Mouse (Mus musculus) neural tube, embryonic 14.5 days (tissue): ENCODE data around the gene F5. TPM values are rescaled to one million over a fixed set of nuclear protein-coding genes. Genes with fewer than 3 reads are reported as not detected.
"Not testable (repeated sequence)": the region's sequence is repeated elsewhere in the genome, so short reads cannot be mapped to it uniquely, and the experiment has no call there.

Experiments
- ATAC-seq: fragments of 200-750 bp; cut with Nextera tagmentation; 2 replicates; pipeline ENCODE4 v1.8.0; 2017; ENCODE audit warnings: low read depth, mild to moderate bottlenecking, moderate TSS enrichment, moderate library complexity
- H3K27ac ChIP-seq: fragments of 300-500 bp; sonication (generic); 2 replicates; pipeline ENCODE4 v1.5.1; 2014; ENCODE audit warnings: low read depth, mild to moderate bottlenecking, control low read depth, low read length, moderate library complexity, mixed read lengths
- H3K27me3 ChIP-seq: fragments of 300-500 bp; sonication (generic); 2 replicates; pipeline ENCODE4 v1.6.1; 2014; ENCODE audit warnings: low read length; ENCODE audit not compliant: control insufficient read depth, insufficient read depth
- H3K36me3 ChIP-seq: fragments of 300-500 bp; sonication (generic); 2 replicates; pipeline ENCODE4 v1.6.1; 2014; ENCODE audit warnings: low read length, mixed read lengths; ENCODE audit not compliant: control insufficient read depth, insufficient read depth
- H3K4me1 ChIP-seq: fragments of 300-500 bp; sonication (generic); 2 replicates; pipeline ENCODE4 v1.6.1; 2014; ENCODE audit warnings: low read length; ENCODE audit not compliant: control insufficient read depth, insufficient read depth
- H3K4me2 ChIP-seq: fragments of 300-500 bp; sonication (generic); 2 replicates; pipeline ENCODE4 v1.6.1; 2014; ENCODE audit warnings: mild to moderate bottlenecking, low read depth, low read length, control low read depth
- H3K4me3 ChIP-seq: fragments of 300-500 bp; sonication (generic); 2 replicates; pipeline ENCODE4 v1.5.1; 2014; ENCODE audit warnings: low read depth, low read length, control low read depth, mixed read lengths
- H3K9ac ChIP-seq: fragments of 300-500 bp; sonication (generic); replicated peaks from 2 replicates; pipeline ENCODE4 v1.6.1; 2014; ENCODE audit warnings: low read depth, mild to moderate bottlenecking, control low read depth, low read length, mixed read lengths
- H3K9me3 ChIP-seq: fragments of 300-500 bp; sonication (generic); 2 replicates; pipeline ENCODE4 v1.6.1; 2016; ENCODE audit warnings: low read length; ENCODE audit not compliant: control insufficient read depth
- WGBS: fragments of 180-500 bp; shearing (Covaris S2); extraction: QIAGEN DNeasy Blood & Tissue Kit; methylation state at CpG from one replicate; pipeline ENCODE4 v1.1.7; 2014; 5-methylcytosine and 5-hydroxymethylcytosine counted together
- polyA plus RNA-seq: library from polyadenylated mRNA; unstranded; fragments of >200 nt; fragmentation: Nextera tagmentation; extraction: Ambion mirVana; gene quantifications from 2 replicates; pipeline ENCODE4 v1.2.1, GENCODE M21; 2014

The F5 gene
- polyA plus RNA-seq, 1 experiment from 2014 or later = 0.15 TPM

DNA sequence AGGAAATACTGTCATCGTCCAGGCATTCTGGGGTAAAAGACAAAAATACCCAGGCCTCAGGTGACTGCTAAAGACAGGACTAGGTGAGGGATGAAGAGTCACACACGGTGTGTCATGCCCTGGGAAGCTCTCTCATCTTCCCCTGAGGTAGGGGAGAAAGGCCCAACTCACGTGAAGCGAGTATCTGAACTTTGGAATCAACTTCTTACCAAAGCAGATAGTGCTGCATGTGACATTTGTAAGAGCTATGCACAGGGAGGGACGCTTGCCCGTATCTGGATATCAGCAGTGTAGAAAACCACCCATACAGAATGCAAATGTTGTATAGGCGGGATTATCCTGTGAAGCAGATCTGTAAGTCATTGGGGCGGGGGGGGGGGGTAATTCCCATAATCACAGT lies 61.0 kb downstream of the F5 start:
- Histone ChIP-seq H3K9ac (no peak overlapping the region), H3K27me3 (no peaks in the 10 kb centered on the region), H3K4me3 (no peak overlapping the region), H3K4me1 (no peaks in the 10 kb centered on the region), H3K36me3 (no peaks in the 10 kb centered on the region), H3K27ac (no peak overlapping the region), H3K9me3 (no peaks in the 10 kb centered on the region), H3K4me2 (no peak overlapping the region)
- 87% methylated on average over 8 of the region's 8 CpGs for WGBS
- ATAC-seq = no peak

DNA sequence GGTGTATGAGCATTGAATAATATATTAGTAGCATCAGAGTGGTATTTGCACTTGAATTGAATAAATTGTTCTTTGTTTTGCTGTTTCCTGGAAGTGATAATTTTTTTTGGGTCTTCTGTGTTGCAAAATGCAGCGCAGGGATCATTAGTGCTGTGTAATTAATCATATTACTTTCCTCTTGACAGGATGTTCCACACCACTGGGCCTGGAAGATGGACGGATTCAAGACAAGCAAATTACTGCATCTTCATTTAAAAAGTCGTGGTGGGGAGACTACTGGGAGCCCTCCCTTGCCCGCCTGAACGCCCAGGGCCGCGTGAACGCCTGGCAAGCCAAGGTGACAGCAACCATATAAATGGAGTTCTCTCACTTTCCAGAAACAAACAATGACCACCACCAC lies 62.6 kb downstream of the F5 start:
- no peak overlapping the region for H3K4me2 ChIP-seq
- no peak overlapping the region for H3K27ac ChIP-seq
- H3K9ac ChIP-seq = no peak overlapping the region
- no peak for ATAC-seq
- H3K4me3 ChIP-seq = no peak overlapping the region
- H3K27me3 ChIP-seq = no peaks in the 10 kb centered on the region
- no peaks in the 10 kb centered on the region for H3K4me1 ChIP-seq
- no peaks in the 10 kb centered on the region for H3K9me3 ChIP-seq
- H3K36me3 ChIP-seq = no peaks in the 10 kb centered on the region
- WGBS = 49% methylated on average over 8 of the region's 8 CpGs

GRCm38 (mm10) chr1:164215097-164215496 lies 63.5 kb downstream of the F5 start:
- H3K4me1 ChIP-seq = no peaks in the 10 kb centered on the region
- H3K9me3 ChIP-seq = no peaks in the 10 kb centered on the region
- H3K4me2 ChIP-seq = no peak overlapping the region
- H3K4me3 ChIP-seq = no peak overlapping the region
- no peak for ATAC-seq
- H3K9ac ChIP-seq = no peak overlapping the region
- H3K27ac ChIP-seq = no peak overlapping the region
- no peaks in the 10 kb centered on the region for H3K27me3 ChIP-seq
- no peaks in the 10 kb centered on the region for H3K36me3 ChIP-seq
- WGBS = 84% methylated on average over 3 of the region's 3 CpGs

DNA sequence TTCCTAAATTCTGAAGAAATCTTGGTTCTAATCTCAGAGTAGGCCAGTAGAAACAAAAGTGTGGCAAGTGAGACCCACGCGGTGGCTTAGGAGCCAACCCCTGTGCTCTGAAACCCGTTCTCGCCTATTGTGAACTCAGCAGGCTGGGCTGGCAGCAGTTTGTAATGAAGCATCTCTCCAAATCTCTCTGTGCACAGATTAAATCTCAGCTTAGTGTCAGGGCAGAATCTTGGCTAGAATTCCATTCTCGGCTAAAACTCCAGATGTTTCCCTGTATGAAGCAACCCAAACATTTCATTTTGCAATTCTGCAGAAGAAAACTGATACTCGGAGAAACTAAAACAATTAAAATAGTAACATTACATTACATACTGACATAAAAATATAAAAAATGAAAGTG lies 63.9 kb downstream of the F5 start:
- H3K4me3 ChIP-seq = no peak overlapping the region
- H3K27me3 ChIP-seq = no peaks in the 10 kb centered on the region
- no peaks in the 10 kb centered on the region for H3K36me3 ChIP-seq
- no peak for ATAC-seq
- no peak overlapping the region for H3K27ac ChIP-seq
- H3K4me2 ChIP-seq = no peak overlapping the region
- 84% methylated on average over 6 of the region's 6 CpGs for WGBS
- H3K9me3 ChIP-seq = no peaks in the 10 kb centered on the region
- H3K9ac ChIP-seq = no peak overlapping the region
- H3K4me1 ChIP-seq = no peaks in the 10 kb centered on the region

- Histone ChIP-seq H3K4me2 (no peak overlapping the region), H3K36me3 (no peaks in the 10 kb centered on the region), H3K27me3 (no peaks in the 10 kb centered on the region), H3K9me3 (no peaks in the 10 kb centered on the region), H3K9ac (no peak overlapping the region), H3K27ac (no peak overlapping the region), H3K4me3 (no peak overlapping the region), H3K4me1 (no peaks in the 10 kb centered on the region)
- WGBS = 43% methylated on average over 15 of the region's 15 CpGs
- ATAC-seq = no peak; the same call in 1 of the 2 replicates
These were observed 66.4 kb downstream of the F5 start for GRCm38 (mm10) chr1:164217791-164218685.

DNA sequence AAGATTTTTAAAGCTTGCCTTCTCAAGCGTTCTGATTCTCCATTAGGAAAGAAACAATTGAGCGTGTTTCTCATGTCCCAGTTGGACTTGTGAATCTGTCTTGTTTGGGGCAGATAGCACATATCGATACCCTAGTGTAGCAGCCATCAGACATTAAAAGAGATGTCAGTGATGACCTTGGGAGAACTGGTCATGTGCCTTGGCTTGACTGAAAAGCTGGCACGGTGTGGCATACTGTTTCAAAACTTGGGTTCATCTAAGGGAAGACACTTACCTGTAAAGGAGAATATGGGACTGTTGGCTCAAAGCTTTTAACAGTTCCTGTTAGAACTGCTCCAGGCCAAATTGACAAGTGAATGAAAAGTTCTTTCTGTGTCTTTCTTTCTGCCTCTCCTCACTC lies 68.6 kb downstream of the F5 start:
- no peak for ATAC-seq
- Histone ChIP-seq H3K4me2 (no peak overlapping the region), H3K4me3 (no peak overlapping the region), H3K36me3 (no peaks in the 10 kb centered on the region), H3K4me1 (no peaks in the 10 kb centered on the region), H3K9ac (no peak overlapping the region), H3K27me3 (no peaks in the 10 kb centered on the region), H3K27ac (no peak overlapping the region), H3K9me3 (no peaks in the 10 kb centered on the region)
- 89% methylated on average over 4 of the region's 4 CpGs for WGBS

DNA sequence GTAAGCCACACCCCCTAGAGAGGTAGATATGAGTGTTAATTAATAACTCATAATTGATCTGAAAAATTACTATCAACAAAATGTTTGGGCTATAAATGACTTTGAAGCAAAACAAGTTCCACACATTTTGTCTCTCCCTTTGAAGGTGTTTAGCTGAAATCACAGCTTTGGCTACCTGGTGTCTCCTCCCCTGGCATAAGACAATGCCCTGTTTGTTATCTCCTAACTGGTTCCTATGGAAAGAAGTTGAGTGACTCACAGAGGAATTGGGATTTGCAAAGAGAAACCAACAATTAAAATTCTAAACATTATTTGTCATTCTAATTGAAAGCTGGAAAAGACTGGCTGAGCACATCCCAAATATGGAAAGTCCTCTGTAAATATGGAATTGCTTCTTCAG lies 71.5 kb downstream of the F5 start:
- Histone ChIP-seq H3K4me2 (no peak overlapping the region), H3K27me3 (no peaks in the 10 kb centered on the region), H3K4me3 (no peak overlapping the region), H3K9ac (no peak overlapping the region), H3K4me1 (no peaks in the 10 kb centered on the region), H3K9me3 (no peaks in the 10 kb centered on the region), H3K36me3 (no peaks in the 10 kb centered on the region), H3K27ac (no peak overlapping the region)
- ATAC-seq = no peak

- ATAC-seq = not testable (repeated sequence)
These were observed 80.4 kb downstream of the F5 start for GRCm38 (mm10) chr1:164231937-164232570.

GRCm38 (mm10) chr1:164233447-164233846 lies 81.8 kb downstream of the F5 start:
- Histone ChIP-seq H3K9me3 (no peaks in the 10 kb centered on the region), H3K4me1 (no peaks in the 10 kb centered on the region), H3K27me3 (no peaks in the 10 kb centered on the region), H3K9ac (no peak overlapping the region), H3K27ac (no peak overlapping the region), H3K4me2 (no peak overlapping the region), H3K36me3 (no peaks in the 10 kb centered on the region), H3K4me3 (no peak overlapping the region)
- no peak for ATAC-seq
- WGBS = 86% methylated on average over 1 of the region's 1 CpGs

More at GRCm38 (mm10) chr1:164231937-164232570, 80.4 kb downstream of the F5 start:
- H3K27ac ChIP-seq, H3K27me3 ChIP-seq, H3K4me2 ChIP-seq, H3K9me3 ChIP-seq, H3K9ac ChIP-seq, H3K4me1 ChIP-seq, H3K4me3 ChIP-seq, H3K36me3 ChIP-seq: not testable (repeated sequence)
- WGBS = 74% methylated on average over 2 of the region's 4 CpGs
